Mouse (Mus musculus): ENCODE results near the gene Med28. TPM values are rescaled to one million over a fixed set of nuclear protein-coding genes. Genes with fewer than 3 reads are reported as not detected.

Med28 gene
- total and polyA plus RNA-seq, 3 experiments = 177 to 195 TPM; not detected in 1

DNA sequence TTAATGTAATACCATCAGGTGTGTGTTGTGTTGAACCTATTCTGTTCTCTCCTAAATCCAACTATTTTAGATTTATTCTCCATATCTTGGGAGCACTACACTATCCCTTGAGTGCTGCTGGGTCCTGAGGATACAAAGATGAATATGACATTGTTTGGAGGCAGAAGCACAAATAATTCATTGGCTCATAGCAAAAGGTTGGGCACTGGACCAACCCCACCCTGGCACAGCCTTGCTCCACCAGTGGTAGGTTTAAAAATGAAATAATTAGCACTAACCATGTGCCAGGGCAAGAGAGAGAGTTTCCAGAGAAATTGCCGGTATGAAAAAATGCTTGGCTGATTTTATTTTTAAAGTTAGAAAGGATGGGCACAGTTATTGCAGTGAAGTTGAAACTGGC lies 46.5 kb upstream of the Med28 start:
- Histone ChIP-seq H3K4me3 (ENCODE audit: control insufficient read depth in 1 of 2, insufficient read depth in 1 of 2, low read depth in 2 of 2, low read length in 2 of 2) (no peak overlapping the region), H3K27ac (ENCODE audit: control insufficient read depth, low read depth, low read length) (no peak overlapping the region), H3K9me3 (replicated peaks; ENCODE audit: insufficient read depth, low read length) (no peaks in the 10 kb centered on the region), H3K27me3 (ENCODE audit: control insufficient read depth in 1 of 2, insufficient read depth in 2 of 2, low read length in 2 of 2) (peaks cover 3 to 9% of the 10 kb centered on the region in 2 experiments), H3K4me1 (ENCODE audit: control insufficient read depth in 1 of 2, insufficient read depth in 2 of 2, low read length in 2 of 2) (no peaks in the 10 kb centered on the region), H3K79me2 (ENCODE audit: control insufficient read depth, insufficient read depth, low read length, poor library complexity) (no peaks in the 10 kb centered on the region), H3K36me3 (ENCODE audit: control insufficient read depth in 1 of 2, insufficient read depth in 2 of 2, low read length in 2 of 2) (no peaks in the 10 kb centered on the region), H3K9ac (ENCODE audit: control insufficient read depth, low read depth, low read length, poor library complexity, severe bottlenecking) (no peak overlapping the region)
- DNase-seq (ENCODE audit: low read depth, low spot score) = no peak
- no peak for TF ChIP-seq POLR2AphosphoS5 (IDR thresholded peaks at IDR 0.05; ENCODE audit: borderline replicate concordance, low read depth, low read length)
- TF ChIP-seq ZC3H11A (IDR thresholded peaks at IDR 0.05; ENCODE audit: low read depth, low read length) = no peak
- no peak for TF ChIP-seq NRF1 (IDR thresholded peaks at IDR 0.05; ENCODE audit: insufficient read depth, low read depth, low read length, poor library complexity, severe bottlenecking)
- no peak for TF ChIP-seq EP300 (IDR thresholded peaks at IDR 0.05; ENCODE audit: low read depth in 1 of 2, low read length in 2 of 2)
- TF ChIP-seq POLR2AphosphoS2 (IDR thresholded peaks at IDR 0.05; ENCODE audit: low read length) = no peak

DNA sequence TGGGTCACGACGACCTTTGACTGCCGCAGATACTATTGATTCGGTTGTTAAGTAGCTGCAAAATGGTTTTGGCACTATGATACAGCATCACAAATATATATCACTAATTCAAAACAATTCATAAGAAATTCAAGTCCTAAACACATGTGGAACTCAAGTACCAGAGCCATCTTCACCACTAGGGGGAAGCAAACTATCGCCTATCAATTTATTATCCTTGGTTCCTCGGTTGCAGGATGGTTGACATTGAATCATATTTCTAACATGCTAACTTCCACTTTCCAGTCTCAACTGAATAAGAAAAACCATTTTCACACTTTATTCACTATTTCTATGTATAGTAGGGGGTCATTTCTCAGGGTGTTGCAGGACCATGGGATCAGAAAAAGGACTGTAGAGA lies 45.8 kb upstream of the Med28 start:
- Histone ChIP-seq H3K9me3 (replicated peaks; ENCODE audit: insufficient read depth, low read length) (no peaks in the 10 kb centered on the region), H3K9ac (ENCODE audit: control insufficient read depth, low read depth, low read length, poor library complexity, severe bottlenecking) (no peak overlapping the region), H3K4me1 (ENCODE audit: control insufficient read depth in 1 of 2, insufficient read depth in 2 of 2, low read length in 2 of 2) (no peaks in the 10 kb centered on the region), H3K27me3 (ENCODE audit: control insufficient read depth in 1 of 2, insufficient read depth in 2 of 2, low read length in 2 of 2) (peaks cover 3 to 10% of the 10 kb centered on the region in 2 experiments), H3K36me3 (ENCODE audit: control insufficient read depth in 1 of 2, insufficient read depth in 2 of 2, low read length in 2 of 2) (no peaks in the 10 kb centered on the region), H3K79me2 (ENCODE audit: control insufficient read depth, insufficient read depth, low read length, poor library complexity) (no peaks in the 10 kb centered on the region), H3K27ac (ENCODE audit: control insufficient read depth, low read depth, low read length) (no peak overlapping the region), H3K4me3 (ENCODE audit: control insufficient read depth in 1 of 2, insufficient read depth in 1 of 2, low read depth in 2 of 2, low read length in 2 of 2) (no peak overlapping the region)
- TF ChIP-seq E2F4 (IDR thresholded peaks at IDR 0.05; ENCODE audit: borderline replicate concordance, low read depth, low read length) (no peak), NELFE (IDR thresholded peaks at IDR 0.05; ENCODE audit: low read depth, low read length) (no peak), ZC3H11A (IDR thresholded peaks at IDR 0.05; ENCODE audit: low read depth, low read length) (peak; percentile 95), ZKSCAN1 (IDR thresholded peaks at IDR 0.05; ENCODE audit: low read depth, low read length) (no peak), USF1 (IDR thresholded peaks at IDR 0.05; ENCODE audit: low read depth, low read length) (no peak), SIN3A (IDR thresholded peaks at IDR 0.05; ENCODE audit: low read length) (peak; percentile 66), SMC3 (IDR thresholded peaks at IDR 0.05; ENCODE audit: low read depth, low read length) (peak; percentile 92), UBTF (IDR thresholded peaks at IDR 0.05; ENCODE audit: borderline replicate concordance, insufficient read depth, low read depth, low read length) (no peak), MEF2A (IDR thresholded peaks at IDR 0.05; ENCODE audit: extremely low read depth, insufficient replicate concordance, low read depth, low read length, poor library complexity, severe bottlenecking) (no peak), TAL1 (IDR thresholded peaks at IDR 0.05; ENCODE audit: low read length) (no peak), JUND (IDR thresholded peaks at IDR 0.05; ENCODE audit: low read depth, low read length) (no peak), CHD2 (IDR thresholded peaks at IDR 0.05; ENCODE audit: low read length) (no peak), NRF1 (IDR thresholded peaks at IDR 0.05; ENCODE audit: insufficient read depth, low read depth, low read length, poor library complexity, severe bottlenecking) (no peak), CTCF (IDR thresholded peaks at IDR 0.05 in 2 of 3, conservative IDR thresholded peaks at IDR 0.05 in 1 of 3; ENCODE audit: control insufficient read depth in 1 of 3, insufficient read depth in 1 of 3, low read depth in 2 of 3, low read length in 3 of 3, poor library complexity in 1 of 3, severe bottlenecking in 1 of 3) (peak; percentile 34 to 98 (median 90)), MYC (IDR thresholded peaks at IDR 0.05; ENCODE audit: low read depth, low read length) (peak; percentile 74; the same call in 1 of the 2 replicates), ZMIZ1 (IDR thresholded peaks at IDR 0.05; ENCODE audit: low read depth, low read length) (no peak), RCOR1 (IDR thresholded peaks at IDR 0.05; ENCODE audit: low read depth, low read length) (no peak), EP300 (IDR thresholded peaks at IDR 0.05; ENCODE audit: low read depth in 1 of 2, low read length in 2 of 2) (no peak), MAZ (IDR thresholded peaks at IDR 0.05; ENCODE audit: low read depth, low read length) (0 out of 2 replicates have a peak, but pooled peaks have one; percentile 30), RAD21 (IDR thresholded peaks at IDR 0.05; ENCODE audit: low read depth, low read length) (peak; percentile 99), MXI1 (IDR thresholded peaks at IDR 0.05; ENCODE audit: low read depth, low read length) (no peak), MAX (IDR thresholded peaks at IDR 0.05; ENCODE audit: low read length) (peak; percentile 45; the same call in 1 of the 2 replicates)
- peak; percentile 89 for DNase-seq (ENCODE audit: low read depth, low spot score)
